Mouse (Mus musculus): ENCODE data around the gene Gosr2.

Gosr2 gene

DNA sequence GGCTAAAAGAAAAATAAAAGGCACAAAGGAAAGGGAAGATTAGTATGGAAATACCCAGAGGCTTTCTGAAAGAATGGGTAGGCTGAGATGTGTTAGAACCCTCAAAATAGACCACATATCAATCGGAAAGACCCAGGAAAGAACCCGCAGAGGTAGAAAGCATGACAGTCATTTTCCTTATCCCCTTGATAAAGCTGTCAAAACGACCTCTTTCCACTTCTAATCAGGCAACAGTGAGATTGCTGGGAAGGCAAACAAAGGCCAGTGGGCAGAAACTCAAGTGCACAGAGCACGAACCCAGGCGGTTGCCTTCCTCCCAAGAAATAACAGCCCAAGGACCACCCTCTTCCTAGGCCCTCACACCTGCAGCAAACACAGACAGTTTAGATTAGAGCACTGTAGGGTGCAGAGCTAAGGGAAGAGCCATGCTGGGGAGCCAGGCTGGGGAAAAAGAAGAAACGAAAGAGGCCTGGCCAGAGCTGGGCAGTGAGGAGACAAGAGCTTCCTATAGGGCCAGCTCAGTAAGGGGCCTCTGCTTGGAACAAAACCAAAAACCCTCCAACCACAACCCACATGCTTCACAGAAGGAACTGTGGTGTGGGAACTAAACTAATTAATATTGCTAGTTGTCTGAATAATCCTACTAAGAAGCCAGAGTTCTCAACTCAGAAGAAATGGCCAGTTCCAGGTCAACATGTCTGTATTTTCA is 9.3 kb downstream of the Gosr2 start:
- no peak for DNase-seq

DNA sequence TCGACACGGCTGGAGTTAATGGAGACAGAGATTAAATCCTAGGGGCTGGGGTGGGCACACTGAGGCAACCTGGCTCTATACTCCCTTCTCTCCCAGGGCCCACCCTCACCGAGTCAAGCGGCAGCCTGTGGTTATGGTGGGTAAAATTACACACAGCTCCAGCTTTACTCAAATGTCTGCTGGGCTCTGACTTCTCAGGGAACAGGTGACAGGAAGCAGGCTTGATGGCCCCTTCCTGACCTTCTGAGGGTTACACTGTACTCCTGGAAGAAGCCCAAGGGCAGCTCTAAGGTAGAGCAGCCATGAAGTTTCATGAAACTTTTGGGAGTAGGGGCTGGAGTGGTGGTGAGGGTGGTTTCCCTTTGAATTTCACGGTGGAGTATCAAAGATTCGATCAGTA is 11.0 kb downstream of the Gosr2 start:
- DNase-seq = no peak

DNA sequence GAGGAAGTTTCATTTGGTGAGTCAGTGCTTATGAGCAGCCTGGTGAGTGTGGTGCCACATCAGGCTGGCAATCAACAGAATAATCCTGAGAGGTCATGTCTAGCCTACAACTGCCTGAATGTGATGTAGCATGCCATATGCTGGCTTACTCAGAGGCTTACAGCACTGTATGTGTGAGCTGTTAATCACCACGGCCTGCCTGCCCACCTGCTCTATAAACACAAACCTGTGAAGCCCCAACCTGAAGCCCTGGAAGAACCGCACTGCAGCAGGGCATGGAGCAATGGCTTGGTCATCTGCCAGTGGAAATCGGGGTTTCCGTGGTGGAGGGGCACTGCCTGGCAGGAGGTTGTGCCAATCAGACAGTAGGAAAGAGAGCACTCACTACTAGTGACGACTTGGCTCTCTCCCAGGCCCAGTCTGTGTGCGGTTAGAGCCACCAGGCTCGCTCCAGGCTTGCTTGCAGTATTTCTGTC is 12.4 kb downstream of the Gosr2 start:
- no peak for DNase-seq

DNA sequence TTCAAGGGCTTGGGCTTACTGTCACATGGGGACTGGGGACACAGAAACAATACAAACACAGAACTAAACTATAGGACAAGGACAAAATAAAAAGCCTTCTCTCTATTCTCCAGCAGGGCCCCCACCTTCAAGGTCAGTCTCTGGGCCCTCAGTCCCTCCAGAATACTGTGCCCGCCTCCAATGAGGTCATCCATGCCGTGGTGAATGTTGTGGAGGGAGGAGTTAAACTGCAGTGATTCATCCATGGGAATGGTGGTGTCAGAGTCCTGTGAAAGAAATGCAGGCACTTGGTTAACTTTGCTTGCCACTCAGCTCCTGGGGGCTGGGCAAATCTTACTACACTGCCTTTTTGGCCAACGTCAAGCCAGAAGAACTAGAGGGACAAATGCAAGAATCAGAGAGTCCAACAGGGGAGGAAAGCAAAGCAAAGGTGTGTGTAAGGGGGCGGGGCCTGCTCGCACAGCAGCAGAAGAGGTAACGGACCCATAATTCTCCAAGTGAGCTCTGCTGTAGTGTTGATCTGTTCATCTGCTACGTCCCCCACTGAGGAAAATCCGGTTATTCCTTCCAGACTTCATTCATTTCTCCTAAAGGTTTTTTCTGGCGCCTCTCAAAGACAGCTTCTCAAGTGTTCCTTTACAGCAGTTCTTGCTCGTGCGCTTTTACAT is 13.9 kb downstream of the Gosr2 start:
- DNase-seq = no peak

DNA sequence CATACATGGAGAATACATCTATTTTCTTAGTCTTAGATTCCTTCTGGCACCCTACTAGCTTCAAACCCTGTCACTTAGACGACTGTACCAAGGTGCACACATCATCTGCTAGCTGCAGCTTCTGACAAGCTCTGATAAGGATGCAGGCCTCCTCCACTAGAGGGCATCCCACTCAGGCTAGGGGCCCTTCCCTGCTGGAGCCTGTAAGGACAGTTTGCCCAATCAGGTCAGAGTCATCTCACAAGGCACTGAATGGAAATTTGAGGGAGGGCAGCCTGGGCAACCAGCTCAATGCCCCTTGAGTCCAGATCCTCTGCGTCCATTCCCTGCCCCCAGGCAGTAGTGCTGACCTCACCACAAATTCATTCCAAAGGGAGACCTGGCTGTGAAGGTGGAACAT is 20.7 kb downstream of the Gosr2 start:
- peak; percentile 34 for DNase-seq

DNA sequence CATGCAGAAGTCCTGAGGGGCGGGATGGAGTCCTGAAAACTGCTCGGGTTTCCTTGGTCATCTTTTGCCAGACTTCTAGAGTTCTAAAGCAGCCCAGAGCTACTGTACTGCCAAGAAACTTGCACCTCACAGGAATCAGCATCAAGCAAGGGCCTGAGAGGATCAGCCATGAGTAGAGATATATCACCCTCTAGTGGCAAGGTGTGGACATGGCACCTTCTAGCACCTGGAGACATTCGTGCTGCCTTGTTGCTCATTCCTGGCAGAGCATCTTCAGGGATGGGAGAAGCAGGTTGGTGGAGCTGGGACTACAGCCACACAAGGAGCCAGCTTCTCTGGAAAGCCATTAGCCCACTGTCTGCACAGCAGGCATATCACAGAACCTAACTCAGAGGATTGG is 22.1 kb downstream of the Gosr2 start:
- DNase-seq = peak; percentile 71

DNA sequence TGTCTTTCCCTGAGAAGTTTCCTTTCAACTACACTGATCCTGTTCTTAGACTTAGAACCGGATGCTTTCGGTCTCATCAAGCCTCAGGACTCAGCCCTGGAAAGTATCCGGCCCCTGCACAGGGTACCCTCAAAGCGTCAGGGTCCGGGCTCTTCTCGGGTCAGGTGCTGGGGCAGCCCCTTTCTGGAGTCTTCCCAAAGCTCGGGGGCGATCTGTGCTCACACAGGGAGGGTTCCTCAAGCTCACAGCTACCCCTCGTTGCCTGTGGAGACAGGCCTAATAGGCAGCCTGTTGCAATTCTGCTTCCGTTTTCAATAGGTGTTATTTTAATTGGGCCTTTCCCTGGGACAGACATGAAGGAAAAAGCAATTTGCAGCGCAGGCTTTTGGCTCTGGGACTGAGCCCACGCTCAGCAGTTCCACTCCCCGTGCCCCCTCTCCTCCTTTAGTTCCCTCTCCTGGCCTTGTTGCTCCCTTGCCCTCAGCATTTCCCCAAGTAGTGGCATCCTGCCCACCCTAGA is 30.7 kb downstream of the Gosr2 start:
- DNase-seq = no peak

DNA sequence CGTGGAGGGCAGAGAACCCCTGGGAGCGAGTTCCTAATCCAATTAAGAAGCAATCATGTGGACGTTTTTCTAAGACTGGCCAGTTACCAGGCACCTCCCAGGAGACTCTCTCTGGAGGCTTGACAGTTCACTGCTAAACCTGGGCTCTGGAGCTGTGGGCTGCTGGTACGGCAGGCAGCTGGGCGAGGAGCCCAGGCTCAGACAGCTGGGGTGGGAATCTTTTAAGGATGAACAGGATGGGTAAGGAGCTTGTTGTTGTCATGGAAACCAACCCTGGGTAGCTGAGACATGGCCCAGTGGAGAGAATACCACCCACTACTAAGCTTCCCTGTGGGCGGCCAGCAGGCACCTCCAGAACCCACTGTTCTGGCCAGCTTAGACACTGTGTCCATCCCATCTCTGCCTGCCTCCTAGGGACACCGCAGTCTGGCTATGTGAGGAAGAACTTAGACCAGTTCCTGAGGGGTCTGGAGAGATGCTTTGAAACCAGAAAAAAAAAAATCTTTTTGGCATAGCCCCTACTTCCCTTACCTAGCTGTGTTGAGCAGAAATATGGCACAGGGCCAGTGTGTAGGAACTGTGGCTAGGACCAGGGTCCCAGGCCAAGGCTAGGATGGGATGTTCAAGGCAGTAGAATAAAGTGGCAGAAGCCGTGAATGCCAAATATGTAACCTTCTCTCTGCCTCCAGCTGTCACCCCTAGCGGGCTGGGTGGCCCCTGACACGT is 31.4 kb downstream of the Gosr2 start:
- peak; percentile 36 for DNase-seq

DNA sequence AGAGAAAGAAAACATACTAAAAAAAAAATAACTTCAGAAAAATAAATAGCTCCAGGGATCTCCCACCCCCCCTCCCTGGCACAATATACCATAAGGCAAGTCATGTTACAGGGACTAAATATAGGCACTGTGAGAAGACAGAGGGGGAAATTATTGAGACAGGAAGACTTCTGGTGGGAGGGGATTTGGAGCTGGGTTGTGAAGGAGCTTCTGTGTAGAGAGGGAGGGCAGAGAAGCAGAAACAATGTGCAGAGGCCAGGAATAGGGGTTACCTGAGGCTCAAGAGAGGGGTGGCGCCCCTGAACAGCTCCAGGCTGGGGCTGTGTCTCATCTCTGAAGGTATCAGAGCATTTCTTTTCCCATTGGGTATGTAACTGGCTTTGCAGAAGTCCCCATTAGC is 32.0 kb downstream of the Gosr2 start:
- DNase-seq = no peak

DNA sequence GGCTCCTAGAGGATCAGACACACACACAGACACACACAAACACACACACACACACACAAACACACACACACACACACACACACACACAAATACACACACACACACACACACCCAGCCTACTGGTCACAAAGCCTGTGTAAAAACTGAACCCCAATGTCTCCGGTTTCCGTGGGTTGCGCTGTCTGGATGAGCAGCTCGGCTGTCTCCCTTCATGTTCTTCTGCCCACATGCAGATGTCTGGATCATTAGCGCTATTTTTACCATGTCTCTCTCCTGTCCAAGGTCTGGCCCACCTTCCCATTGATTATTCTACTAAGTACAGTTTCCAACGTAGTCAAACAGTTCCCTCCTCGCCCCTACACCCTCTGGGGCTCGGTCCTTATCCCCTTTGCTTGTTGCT is 34.6 kb downstream of the Gosr2 start:
- DNase-seq = no peak

DNA sequence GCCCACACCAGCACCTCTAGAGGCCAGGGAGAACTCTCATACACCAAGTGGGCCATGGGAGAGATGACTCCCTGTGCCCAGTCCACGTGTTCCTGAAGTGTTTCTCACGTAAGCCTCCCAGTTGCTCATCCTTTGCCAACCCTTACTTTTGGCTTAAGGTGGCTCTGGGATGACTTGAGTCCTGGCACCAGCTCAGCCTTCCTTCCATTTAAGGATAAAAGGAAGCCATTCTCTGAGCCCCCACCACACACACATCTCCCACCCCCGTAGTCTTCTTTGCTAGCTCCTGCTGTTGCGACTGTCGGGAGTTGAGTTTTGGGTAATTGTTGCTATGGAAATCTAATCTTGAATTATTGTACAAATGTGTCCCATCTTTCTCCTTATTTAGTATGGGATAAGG is 35.2 kb downstream of the Gosr2 start:
- no peak for DNase-seq

DNA sequence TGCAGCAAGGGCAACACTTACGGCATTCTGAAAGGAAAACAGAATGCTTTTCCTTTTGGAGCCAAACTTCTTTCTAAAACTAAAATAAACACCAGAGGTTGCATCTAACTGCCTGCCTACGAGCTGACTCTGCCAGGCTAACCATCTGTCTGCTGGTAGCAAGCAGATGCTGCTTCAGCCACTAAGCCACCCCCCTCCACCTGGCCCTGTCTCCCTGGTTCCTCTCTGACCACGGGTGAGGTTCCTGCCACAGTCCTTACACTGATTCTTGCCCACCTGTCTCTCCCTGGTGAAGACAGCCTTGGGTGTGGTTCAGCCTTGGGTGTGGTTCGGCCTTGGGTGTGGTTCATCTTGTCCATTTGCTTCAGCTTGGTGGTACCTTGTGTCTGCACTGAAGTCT is 35.8 kb downstream of the Gosr2 start:
- no peak for DNase-seq

DNA sequence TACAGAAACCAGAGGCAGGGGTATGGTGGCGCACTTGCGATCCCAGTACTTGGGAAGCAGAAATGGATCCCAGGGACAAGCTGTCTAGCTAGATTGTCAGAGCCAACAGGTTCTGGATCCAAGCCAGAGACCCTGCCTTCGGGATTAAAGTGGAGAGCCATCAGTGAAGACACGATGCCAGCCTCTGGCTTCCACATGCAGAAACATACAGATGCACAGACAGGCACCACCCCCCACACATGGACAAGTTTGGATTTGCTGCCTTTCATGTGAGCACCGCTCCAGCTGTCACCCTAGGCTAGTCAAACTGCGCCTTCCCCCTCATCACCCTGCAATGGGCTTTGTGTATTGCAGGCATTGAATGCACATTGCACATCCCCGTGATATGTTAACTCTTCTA is 39.5 kb downstream of the Gosr2 start:
- DNase-seq = no peak

DNA sequence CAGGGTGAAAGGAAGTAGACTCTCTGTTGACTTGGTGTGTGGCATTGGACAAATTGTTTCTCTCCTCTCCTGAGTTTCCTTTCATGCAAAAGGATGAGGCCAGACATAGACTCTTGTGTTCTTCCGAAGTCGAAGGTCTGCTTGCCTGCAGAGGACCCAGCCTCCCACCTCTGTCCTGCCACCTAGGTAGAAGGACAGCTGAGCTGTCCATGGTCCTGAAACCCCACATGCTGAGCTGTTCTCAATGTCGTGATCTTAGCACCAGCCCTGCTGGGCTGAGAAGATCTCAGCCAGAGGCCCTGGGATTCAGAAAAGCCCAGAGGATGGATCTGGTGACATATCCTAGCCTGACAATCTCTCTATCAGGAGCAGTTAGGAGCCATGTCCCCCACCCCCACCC is 41.2 kb downstream of the Gosr2 start:
- no peak for DNase-seq

DNA sequence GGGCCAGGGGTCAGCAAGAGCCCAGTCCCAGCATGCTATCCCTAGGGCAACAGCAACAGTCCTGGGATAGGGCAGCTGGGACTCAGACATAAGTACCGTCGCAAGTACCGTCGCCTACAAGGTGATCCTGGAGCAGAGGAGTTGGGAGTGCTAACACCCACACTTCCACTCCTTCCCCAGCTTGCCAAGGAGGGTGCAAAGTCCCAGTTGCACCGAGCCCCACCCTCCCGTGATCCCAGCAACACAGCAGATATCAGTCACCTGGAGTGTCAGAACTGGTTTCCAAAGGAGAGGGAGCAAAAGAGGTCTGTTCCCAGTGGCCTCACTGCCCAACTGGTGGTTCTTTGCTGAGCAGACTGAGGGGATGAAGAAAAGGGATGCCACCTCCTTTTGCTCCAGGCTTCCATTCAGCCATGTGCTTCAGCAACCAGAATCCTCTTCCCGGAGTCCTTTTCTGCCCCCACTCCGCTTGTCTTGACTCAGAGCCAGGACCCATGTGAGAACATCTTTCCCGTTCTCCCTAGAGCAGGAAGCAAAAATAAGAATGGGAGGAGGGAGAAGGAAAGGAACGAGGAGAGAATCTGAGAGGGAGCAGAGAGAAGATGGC is 44.2 kb downstream of the Gosr2 start:
- DNase-seq = no peak

DNA sequence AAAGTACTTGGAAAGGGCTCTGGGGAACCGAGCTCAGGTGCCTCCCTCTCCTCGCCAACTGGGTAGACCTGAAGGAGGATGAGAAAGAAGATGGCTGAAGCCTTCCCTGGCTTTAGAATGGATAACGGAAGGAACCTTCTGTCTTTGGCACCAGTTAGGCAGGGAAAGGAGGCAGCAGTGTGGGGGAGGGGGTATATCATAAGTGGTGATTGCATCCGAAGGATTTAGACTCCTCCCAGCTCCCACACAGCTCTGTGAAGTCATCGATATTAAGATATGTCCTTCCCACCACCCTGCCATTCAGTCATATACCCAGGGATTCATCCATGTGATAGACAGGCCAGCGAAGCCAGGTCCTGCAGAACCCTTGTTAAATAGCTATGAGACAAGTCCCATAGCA is 46.3 kb downstream of the Gosr2 start:
- no peak for DNase-seq

DNA sequence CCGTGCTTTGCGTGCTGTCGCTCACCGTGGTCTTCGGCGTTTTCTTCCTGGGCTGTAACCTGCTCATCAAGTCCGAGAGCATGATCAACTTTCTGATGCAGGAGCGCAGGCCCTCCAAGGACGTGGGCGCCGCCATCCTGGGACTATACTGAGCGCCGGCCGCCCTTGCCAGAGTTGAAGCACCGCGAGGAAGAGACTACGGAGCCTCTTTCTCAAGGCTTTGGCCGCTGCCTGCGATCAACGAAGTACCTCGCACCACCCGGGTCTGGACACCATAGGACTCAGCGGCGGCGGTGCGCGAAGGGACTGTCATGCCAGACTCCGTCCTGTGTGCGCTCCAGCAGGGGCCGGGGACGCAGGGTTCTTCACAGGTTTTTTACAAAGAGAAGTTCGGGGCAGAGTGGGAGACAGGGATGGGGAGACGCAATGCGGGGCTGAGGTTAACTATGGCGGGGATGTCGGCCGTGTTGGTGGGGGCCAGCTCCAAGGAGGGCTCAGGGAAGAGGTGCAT is 47.7 kb downstream of the Gosr2 start:
- no peak for DNase-seq

DNA sequence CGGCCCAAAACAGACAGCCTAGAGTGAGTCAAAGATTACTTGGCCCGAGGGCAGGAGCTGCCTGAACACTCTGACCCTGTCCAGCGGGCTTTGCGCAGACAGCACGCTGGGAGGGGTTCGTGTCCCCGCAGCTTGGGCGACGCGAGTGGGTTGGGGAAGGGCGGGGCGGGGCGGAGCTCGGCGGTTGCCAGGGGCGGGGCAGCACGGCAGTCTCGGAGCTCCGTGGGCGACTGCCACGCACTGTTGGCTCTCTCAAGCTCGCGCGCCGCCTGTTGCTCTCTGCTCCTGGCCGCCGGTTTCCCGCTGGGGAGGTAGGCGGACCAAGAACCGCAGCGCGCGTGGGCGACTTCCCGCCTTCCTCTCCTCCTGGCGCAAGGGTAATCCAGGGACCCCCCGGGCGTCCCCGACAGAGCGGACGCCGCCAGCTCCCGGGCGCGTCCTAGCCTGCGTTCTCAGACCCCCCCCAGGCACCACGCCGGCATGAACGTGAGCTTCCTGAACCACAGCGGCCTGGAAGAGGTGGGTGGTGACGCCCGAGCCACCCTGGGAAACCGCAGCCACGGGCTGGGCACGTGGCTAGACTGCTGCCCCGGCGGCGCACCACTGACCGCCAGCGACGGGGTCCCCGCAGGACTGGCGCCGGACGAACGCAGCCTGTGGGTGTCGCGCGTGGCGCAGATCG is 48.3 kb downstream of the Gosr2 start, which contains the start of gene Rprml:
Rprml (plus strand) TSS at position 270 of the 682 bp plus-strand sequence.
- peak; percentile 39 for DNase-seq

DNA sequence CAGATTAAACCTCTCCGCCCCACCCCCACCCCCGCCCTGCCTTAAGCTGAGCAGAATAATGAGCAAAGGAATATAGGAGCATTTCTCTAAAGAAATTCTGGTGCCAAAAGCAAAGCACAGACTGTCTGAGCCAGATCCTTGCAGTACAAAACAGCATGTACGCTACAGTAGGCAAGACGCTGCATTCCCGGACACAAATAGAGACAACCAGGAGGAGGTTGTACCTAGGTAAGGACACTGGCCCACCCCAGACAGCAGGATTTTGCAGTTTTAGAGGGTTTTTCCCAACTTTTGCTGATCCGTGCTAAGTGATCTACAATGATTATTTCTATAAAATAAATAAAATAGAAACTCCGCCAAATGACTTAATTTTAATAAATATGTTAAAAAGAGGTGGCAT is 49.0 kb downstream of the Gosr2 start:
- no peak for DNase-seq

DNA sequence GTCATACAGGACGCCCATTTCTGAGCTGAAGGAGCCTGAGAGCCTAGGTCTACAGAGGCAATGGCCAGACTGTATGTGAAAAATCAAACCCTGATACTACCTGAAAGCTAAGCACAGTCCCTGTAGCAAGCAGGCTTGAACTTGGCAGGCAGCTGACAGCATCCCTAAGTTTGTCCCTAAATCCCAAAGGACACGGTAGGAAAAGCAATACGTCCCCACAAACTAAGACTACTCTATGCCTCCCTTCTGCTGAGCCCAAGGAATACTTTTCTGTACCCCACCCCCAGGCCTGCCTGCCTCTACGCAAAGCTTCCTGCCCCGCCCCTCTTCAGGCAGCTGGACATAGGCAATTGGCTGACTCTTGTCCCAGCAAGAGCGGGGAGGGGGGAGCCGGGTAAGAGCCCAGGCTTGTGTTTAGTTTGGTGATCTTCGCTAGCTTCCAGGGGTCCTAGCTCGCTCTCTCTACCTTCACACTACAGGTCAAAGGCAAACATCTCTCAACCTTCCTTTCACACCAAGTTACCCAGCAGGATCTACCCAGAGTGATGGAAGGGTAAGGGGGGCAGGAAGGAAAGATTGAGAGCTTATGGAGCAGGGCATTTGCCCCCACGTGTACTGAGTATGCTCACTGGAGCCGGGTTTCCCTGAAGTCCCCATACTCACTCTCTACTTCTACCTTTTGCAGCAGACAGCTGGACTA is 49.6 kb downstream of the Gosr2 start:
- DNase-seq = no peak

DNA sequence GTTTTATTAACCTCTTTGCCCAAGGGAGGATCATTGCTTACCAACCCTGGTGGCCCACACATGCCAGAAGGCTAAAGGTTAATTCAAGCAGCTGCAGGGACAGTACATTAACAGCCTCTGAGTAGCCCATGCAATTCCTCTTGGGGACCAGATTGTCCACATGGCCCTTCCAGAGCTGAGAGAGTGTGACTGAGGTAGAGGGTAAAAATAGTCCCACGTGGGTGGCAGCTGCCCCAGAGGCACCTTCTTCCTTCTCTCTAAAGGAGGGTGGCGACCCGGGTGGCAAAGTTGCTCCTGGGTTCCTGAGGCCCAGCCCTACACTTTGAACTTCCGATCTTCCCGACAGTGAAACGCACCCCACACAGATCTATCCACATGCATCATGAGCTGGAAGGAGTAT is 51.4 kb downstream of the Gosr2 start:
- no peak for DNase-seq

DNA sequence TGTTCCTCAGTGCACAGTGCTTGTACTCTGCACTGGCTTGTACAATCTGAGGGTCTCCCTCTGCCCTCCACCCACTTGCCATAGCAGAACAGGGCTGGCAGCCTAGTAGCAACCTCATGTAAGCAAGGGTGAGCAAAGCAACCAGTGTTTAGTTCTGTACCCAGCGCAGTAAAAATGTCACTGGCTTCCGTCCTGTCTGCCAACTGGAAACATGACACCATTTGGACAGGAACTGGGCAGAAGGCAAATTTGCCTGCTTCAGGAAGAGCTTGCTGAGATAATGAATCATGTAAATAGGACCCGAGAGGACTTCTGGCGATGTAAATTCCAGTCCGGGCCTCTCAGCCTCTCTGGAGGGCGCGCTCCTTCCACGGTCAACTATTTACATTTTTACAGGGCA is 52.0 kb downstream of the Gosr2 start:
- peak; percentile 56 for DNase-seq
